Mouse (Mus musculus) gastrocnemius, postnatal 10 days (tissue): ENCODE measurements around the gene Asic1. TPM values are rescaled to one million over a fixed set of nuclear protein-coding genes. Genes with fewer than 3 reads are reported as not detected.
A peak's percentile ranks its signal among the peaks of the same experiment; 100 is the strongest.

Experiments used
- DNase-seq: peaks from one replicate; pipeline ENCODE4 v3.0.0; 2021; ENCODE audit warnings: mixed read lengths
- long read RNA-seq, 2 experiments: library from polyadenylated mRNA; stranded (forward); transcript quantifications; one replicate each; pipeline ENCODE4 v2.0.0; 2021
- total RNA-seq, 2 experiments: library from RNA; stranded (reverse); gene quantifications; 2 replicates each; pipeline ENCODE4 v1.2.3; 2021

Gene Asic1
- 1 to 10 TPM; 1.1 to 2.1 TPM for total RNA-seq
- long read RNA-seq, experiment 1, full-length matches to known transcripts = 1 of 2 reads
- long read RNA-seq, experiment 1, partial matches to known transcripts = 0 of 2 reads
- long read RNA-seq, experiment 1, other reads (novel, unspliced or antisense) = 1 of 2 reads
- long read RNA-seq, experiment 2, partial matches to known transcripts = 0 of 1 reads
- long read RNA-seq, experiment 2, other reads (novel, unspliced or antisense) = 1 of 1 reads

DNA sequence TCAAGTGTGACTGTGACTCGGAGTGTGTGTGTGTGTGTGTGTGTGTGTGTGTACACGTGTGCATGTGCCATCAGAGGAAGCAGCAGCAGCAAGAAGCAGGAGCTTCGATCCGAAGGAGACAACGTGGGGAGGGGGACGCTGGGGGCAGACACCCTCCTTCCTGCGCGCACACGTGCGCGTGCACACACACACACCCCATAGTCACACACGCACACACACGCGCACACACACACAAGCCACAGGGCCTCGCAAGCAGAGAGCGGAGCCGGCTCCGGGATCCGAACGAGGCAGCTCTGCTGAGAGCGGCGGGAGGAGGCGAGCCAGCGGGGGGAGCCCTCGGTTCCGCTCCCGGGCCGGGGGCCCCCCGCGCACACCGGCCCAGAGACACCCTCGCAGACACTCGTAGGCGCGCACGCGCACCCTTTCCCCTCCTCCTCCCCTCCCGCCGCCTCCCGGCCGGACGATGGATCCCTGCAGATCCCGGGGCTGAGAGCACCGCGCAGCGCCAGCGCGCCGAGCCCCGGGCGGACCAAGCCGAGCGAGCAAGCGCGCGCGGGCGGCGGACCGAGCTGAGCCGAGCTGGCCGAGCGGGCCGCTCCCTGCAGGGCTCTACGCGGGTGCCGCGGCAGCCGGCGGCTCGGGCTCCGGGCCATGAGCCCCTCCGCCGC is at the start of gene Asic1:
Asic1 (plus strand) TSS at position 215 of the 668 bp plus-strand sequence.
- DNase-seq = peak; percentile 77

DNA sequence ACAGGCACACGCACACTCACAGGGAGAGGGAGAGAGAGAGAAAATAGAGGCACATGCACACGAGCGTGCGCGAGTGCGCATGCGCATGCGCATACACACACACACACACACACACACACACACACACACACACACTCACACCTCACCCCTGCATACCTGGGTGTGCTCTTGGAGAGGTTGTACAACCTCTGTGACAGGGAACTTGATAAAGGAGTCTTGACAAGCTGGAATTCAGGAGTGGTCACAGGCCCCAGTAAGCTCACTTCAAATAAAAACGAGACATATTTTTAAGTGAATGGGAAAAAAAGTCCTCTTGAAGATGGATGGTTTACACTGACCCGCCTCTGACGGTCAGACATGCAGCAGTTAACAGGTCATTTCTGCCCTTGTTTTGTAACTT is 48.1 kb upstream of the Asic1 start:
- DNase-seq = no peak

- DNase-seq = no peak
Measured at GRCm38 (mm10) chr15:99631618-99632017, 38.5 kb upstream of the Asic1 start.

DNA sequence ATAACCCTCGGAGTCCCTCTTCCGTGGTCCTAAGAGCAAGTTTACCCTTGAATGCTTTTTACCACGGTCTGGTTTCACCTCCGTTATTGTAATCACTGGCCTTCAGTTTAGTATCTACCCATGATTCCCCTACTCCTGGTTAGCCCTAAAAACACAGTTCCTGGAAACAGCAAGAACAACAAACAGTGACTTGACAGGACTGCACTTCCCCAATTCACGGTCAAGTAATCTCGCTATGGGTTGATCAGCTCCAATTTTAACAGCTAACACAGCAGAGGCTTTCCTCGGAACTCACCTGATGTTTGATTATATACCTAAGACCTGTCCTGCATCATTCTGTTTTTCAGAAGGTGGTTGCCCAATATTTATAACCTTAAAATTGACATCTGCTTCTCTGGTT is 35.5 kb upstream of the Asic1 start:
- no peak for DNase-seq

GRCm38 (mm10) chr15:99637405-99638123 is 32.6 kb upstream of the Asic1 start:
- DNase-seq = no peak

DNA sequence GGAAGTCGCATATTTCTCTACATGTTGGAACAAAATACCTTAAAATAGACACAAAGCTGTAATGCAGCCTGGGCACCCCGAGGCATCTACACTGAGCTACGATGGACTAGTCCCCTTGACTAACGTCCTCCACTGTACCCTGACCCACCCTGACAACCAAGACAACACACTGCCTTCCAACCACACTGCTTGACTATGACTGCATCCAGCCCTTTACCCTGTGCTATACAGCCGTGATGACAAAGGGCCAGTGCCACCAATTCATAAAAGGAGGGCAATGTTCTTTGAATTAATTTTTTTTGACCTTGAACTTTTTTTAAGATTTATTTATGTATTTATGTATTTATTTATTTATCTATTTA is 32.1 kb upstream of the Asic1 start:
- DNase-seq = no peak

- DNase-seq = no peak
Measured at GRCm38 (mm10) chr15:99642622-99643021, 27.5 kb upstream of the Asic1 start.

- no peak for DNase-seq
Measured at GRCm38 (mm10) chr15:99643832-99644231, 26.3 kb upstream of the Asic1 start.

- DNase-seq = peak; percentile 47
Measured at GRCm38 (mm10) chr15:99644776-99645175, 25.4 kb upstream of the Asic1 start.

DNA sequence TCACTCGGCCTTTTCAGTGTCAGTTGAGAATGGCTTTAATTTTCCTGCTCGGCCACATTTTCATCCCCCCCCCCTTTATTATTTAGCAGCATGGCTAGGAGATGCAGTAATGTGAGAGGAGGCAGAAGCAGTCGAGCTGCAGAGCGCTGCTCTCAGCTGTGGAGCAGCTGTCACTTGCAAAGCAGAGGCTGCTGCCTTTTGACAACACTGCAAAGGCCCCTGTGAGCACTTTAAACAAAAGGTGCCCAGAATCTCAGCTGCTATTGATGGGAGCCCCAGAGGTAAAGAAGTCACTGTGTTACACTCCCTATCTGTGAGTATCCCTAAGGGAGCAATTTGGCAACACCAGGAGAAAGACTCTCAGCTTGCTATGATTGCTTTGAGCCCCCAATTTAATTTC is 21.8 kb upstream of the Asic1 start:
- no peak for DNase-seq

- DNase-seq = no peak
Measured at GRCm38 (mm10) chr15:99649067-99649761, 21.0 kb upstream of the Asic1 start.

DNA sequence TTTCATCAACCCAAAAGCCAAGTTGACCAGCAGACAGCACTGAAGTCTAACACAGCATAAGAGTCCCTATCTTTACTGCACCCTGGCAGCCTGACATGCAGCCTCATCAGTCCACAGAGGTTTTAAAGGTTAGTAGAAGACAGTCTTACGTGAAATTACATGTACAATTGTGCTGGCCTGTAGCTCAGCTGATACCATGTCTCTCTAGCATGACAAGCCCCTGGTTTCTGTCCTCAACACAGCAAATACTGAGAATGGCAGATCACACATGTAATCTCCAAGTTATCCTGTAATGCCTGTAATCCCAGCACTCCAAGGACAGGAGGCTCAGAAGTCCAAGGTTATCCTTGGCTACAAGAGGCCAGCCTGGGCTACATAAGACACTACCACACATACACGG is 19.9 kb upstream of the Asic1 start:
- no peak for DNase-seq

DNA sequence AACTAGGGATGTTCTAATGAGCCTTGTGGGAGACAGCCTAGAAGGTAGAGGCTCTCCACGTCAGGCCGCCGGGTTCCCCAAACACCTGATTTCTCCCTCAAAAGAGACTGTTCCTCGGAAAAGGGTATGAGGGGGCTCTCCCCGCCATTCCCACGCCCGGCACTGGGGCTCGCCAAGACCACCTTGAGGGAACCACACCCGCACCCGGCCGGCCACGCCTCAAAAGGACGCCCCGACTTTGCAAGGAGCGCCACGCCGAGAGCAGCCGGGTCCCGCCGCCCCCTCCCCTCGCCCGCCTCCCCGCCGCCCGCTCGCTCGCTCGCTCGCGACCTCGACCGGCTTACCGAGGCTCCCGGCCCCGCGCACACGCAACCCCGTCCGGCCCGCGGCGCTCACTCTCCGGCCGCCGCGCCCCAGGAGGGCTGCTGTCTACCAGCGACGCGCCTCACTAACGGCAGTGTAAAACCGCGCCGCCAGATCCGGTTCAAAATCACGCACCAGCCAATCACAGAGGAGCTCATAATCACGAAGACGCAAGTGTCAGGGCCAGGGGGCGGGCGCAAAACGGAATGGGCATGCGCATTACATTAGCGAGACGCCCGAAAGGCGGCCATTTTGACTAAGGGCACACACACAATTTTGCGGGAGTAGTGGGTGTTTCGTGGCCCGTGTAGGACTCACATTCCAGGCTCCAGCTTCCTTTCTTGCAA is 18.9 kb upstream of the Asic1 start, which contains the start of gene Racgap1:
Racgap1 (minus strand) TSS at position 494 of the 710 bp plus-strand sequence.
- peak; percentile 96 for DNase-seq

GRCm38 (mm10) chr15:99651984-99652872 is 17.9 kb upstream of the Asic1 start:
- no peak for DNase-seq

- DNase-seq = no peak
Measured at GRCm38 (mm10) chr15:99653291-99653690, 16.9 kb upstream of the Asic1 start.

- no peak for DNase-seq
Measured at GRCm38 (mm10) chr15:99653876-99654275, 16.3 kb upstream of the Asic1 start.

GRCm38 (mm10) chr15:99655956-99656355 is 14.2 kb upstream of the Asic1 start:
- DNase-seq = no peak

DNA sequence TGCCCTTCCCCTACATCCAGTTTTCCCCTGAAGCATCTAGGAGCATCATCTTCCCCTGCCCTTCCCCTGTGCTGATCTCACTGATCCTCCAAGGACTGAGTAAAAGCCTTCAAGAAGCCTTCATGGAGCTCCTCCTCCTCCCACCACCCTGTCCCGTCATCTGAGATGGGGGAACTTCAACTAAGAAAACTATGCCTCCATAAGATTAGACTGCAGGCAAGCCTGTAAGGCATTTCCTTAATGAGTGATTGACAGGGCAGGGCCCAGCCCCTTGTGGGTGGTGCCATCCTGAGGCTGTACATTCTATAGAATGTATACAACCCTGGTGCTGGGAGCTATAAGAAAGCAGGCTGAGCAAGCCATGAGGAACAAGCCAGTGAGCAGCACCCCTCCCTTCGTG is 11.7 kb upstream of the Asic1 start:
- DNase-seq = no peak

GRCm38 (mm10) chr15:99661121-99661830 is 8.9 kb upstream of the Asic1 start:
- no peak for DNase-seq

- no peak for DNase-seq
Measured at GRCm38 (mm10) chr15:99662371-99662770, 7.8 kb upstream of the Asic1 start.
